Mouse (Mus musculus) layer of hippocampus, adult 9-11 months (tissue): ENCODE results near the gene Olfr455.

Experiments used
- DNase-seq: peaks from one replicate; pipeline ENCODE4 v3.0.0; 2022

Olfr455 gene

GRCm38 (mm10) chr6:42547461-42547860 lies at the start of gene Olfr455:
TSS of gene Olfr455 (minus strand) at chr6:42547587.
- no peak for DNase-seq

- no peak for DNase-seq
Observed at GRCm38 (mm10) chr6:42593138-42593882, 45.9 kb upstream of the Olfr455 start.

- no peak for DNase-seq
Observed at GRCm38 (mm10) chr6:42586569-42586968, 39.2 kb upstream of the Olfr455 start.

- DNase-seq, result peak; percentile 5
Observed at GRCm38 (mm10) chr6:42583488-42583872, 36.1 kb upstream of the Olfr455 start.

- no peak for DNase-seq
Observed at GRCm38 (mm10) chr6:42582741-42583487, 35.5 kb upstream of the Olfr455 start.

- DNase-seq, result no peak
Observed at GRCm38 (mm10) chr6:42578678-42579077, 31.3 kb upstream of the Olfr455 start.

GRCm38 (mm10) chr6:42577433-42577832 lies 30.0 kb upstream of the Olfr455 start:
- DNase-seq, result no peak

GRCm38 (mm10) chr6:42568205-42568604 lies 20.8 kb upstream of the Olfr455 start:
- no peak for DNase-seq

- DNase-seq, result no peak
Observed at GRCm38 (mm10) chr6:42566076-42566598, 18.8 kb upstream of the Olfr455 start.

GRCm38 (mm10) chr6:42562280-42562679 lies 14.9 kb upstream of the Olfr455 start:
- no peak for DNase-seq

GRCm38 (mm10) chr6:42560885-42561284 lies 13.5 kb upstream of the Olfr455 start:
- DNase-seq, result no peak

GRCm38 (mm10) chr6:42558641-42559040 lies 11.3 kb upstream of the Olfr455 start:
- DNase-seq, result no peak

GRCm38 (mm10) chr6:42546180-42546579 lies 1.2 kb downstream of the Olfr455 start:
- DNase-seq, result no peak

GRCm38 (mm10) chr6:42545451-42545885 lies 1.9 kb downstream of the Olfr455 start:
- DNase-seq, result no peak

GRCm38 (mm10) chr6:42544846-42545245 lies 2.5 kb downstream of the Olfr455 start:
- DNase-seq, result no peak

- DNase-seq, result no peak
Observed at GRCm38 (mm10) chr6:42542036-42543031, 5.1 kb downstream of the Olfr455 start.

- DNase-seq, result no peak
Observed at GRCm38 (mm10) chr6:42540681-42541080, 6.7 kb downstream of the Olfr455 start.

GRCm38 (mm10) chr6:42539711-42540110 lies 7.7 kb downstream of the Olfr455 start:
- DNase-seq, result no peak

- DNase-seq, result no peak
Observed at GRCm38 (mm10) chr6:42513461-42513860, 33.9 kb downstream of the Olfr455 start.

- no peak for DNase-seq
Observed at GRCm38 (mm10) chr6:42509311-42509710, 38.1 kb downstream of the Olfr455 start.

GRCm38 (mm10) chr6:42503478-42503877 lies 43.9 kb downstream of the Olfr455 start:
- DNase-seq, result no peak

- no peak for DNase-seq
Observed at GRCm38 (mm10) chr6:42489731-42490130, 57.7 kb downstream of the Olfr455 start.

- no peak for DNase-seq
Observed at GRCm38 (mm10) chr6:42487114-42487513, 60.3 kb downstream of the Olfr455 start, which contains the start of gene Olfr456. TSS of gene Olfr456 (minus strand) at chr6:42487214.
